Mouse (Mus musculus) left cerebral cortex, postnatal 14 days (tissue): ENCODE data around the gene Sirt4. TPM values are rescaled to one million over a fixed set of nuclear protein-coding genes. Genes with fewer than 3 reads are reported as not detected.
A peak's percentile ranks its signal among the peaks of the same experiment; 100 is the strongest.
"Not testable (repeated sequence)": the region's sequence is repeated elsewhere in the genome, so short reads cannot be mapped to it uniquely, and the experiment has no call there.

Experiments used
- DNase-seq, 2 experiments: peaks; one replicate each; pipeline ENCODE4 v3.0.0; 2021 to 2022; ENCODE audit warnings: low spot score in 2 of 2, mixed read lengths in 1 of 2
- intact Hi-C: fragments of 180-260 bp; cut with DNase I; formaldehyde crosslinking; loops from one replicate; pipeline ENCODE4 v1.15.1; 2025
- total RNA-seq, 2 experiments: library from RNA; stranded (reverse); gene quantifications; 2 replicates each; pipeline ENCODE4 v1.2.3; 2021

Gene Sirt4
- total RNA-seq, 2 experiments from 2014 or later = 27.4 to 27.7 TPM

DNA sequence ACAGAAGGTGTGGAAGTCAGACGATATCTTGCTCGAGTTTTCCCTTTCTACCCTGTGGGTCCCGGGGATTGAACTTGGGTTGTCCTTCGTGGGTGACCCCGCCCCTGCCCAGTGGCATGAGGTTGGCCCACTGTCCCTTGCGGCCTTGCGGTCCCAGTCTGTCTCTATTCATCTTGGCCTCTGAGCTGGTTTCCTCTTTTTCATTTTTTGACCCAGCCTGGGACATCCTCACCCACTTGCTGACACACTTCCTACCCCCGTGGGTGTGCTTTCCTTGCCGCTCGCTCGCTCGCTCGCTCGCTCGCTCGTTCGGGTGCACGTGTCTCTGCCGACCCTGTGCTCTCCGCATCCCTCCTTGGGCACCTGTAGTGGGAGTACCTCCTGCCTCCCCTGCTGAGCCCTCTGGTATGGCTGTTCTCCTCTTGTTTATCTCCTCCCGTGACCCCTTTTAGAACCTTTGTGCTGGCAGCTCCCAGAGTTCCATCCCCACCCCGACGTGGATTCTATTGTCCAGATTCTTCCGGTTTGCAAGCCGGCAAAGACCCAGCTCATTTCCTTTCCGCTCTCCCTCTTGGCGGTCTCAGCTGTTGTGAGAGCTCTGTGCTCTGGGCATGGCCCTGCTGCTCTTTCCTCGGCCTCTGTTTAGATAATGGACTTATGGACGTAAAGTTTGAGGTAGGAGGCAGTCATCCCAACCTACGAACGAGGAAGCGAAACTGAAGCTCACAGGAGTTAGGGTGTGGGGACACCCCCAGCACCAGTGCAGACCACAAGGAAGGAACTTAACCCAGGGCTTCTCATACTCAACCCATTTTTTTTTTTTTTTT lies 31.8 kb upstream of the Sirt4 start:
- intact Hi-C loops = no loop called here
- no peak for DNase-seq

GRCm38 (mm10) chr5:115514896-115515587 lies 30.5 kb upstream of the Sirt4 start:
- no peak for DNase-seq
- intact Hi-C loops = no loop called here

- no peak for DNase-seq
- intact Hi-C loops = no loop called here
Measured at GRCm38 (mm10) chr5:115514346-115514745, 29.8 kb upstream of the Sirt4 start.

GRCm38 (mm10) chr5:115513721-115514120 lies 29.2 kb upstream of the Sirt4 start:
- intact Hi-C loops = no loop called here

DNA sequence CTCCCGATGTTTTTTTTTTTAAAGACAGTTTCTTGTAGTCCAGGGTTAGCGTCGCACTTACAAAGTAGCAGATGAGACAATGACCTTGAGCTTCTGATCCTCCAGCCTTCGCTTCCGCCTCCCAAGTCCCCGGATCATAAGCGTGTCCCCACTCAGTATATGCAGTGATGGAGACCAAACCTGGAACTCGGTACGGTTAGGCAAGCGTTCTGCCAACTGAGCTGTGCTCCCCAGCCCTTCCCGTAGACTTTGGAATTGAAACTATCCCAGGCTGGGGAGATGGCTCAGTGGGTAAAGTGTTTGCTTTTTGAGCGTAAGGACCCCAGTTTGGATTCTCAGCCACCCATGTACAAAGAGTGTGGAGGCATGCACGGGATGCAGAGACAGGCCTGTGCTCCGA lies 28.7 kb upstream of the Sirt4 start:
- intact Hi-C loops = no loop called here
- DNase-seq = no peak

More at GRCm38 (mm10) chr5:115513721-115514120, 29.2 kb upstream of the Sirt4 start:
- DNase-seq = no peak

DNA sequence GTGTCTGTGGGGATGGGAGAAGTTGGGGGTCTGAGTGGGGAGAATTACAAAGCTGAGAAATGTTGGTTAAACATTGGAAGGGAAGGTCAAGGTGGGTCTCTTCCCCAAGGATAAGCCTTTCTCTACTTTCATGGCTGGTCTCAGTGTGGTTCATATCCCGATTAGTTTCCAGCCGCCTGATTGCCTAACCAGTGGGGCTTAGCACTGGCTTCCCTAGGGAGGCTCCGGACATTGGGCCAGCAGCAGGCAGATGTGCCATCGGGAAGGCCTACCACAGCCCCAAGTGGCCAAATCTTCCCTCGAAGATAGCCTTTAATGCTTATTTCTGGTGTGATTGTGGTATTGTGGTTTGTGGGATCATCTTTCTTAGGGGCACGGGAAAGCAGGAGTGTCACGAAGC lies 27.9 kb upstream of the Sirt4 start:
- no peak for DNase-seq
- intact Hi-C loops = no loop called here

GRCm38 (mm10) chr5:115509790-115510689 lies 25.5 kb upstream of the Sirt4 start:
- DNase-seq = no peak
- intact Hi-C loops = no loop called here

DNA sequence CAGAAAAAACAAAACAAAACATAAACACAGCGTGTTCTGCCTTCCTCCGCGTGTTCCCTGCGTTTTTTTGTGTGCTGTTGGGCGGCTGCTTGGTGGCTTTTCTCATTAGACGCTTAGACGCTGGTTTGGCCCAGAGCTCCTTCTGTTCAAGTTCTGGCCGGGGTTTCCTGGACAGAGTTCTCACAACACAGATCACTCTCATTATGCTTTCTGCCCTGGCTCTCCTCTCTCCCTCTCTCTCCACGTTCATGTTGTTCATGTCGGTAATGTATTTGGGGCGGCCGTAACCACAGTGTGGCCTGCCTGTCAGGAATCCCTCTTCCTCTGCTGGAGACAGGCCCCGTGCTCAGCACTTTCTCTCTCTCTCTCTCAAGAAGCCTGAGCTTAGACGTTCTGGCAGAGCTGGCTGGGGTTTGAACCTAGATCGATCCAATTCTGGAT lies 24.8 kb upstream of the Sirt4 start:
- DNase-seq = no peak
- intact Hi-C loops = no loop called here

GRCm38 (mm10) chr5:115508859-115509147 lies 24.3 kb upstream of the Sirt4 start:
- intact Hi-C loops = no loop called here
- DNase-seq = no peak

- intact Hi-C loops = loop anchor here (2.0 kb wide), 1 partner anchor 51 kb away; the partner anchor contains the start of gene Rplp0
- DNase-seq = no peak
Measured at GRCm38 (mm10) chr5:115507981-115508858, 23.7 kb upstream of the Sirt4 start.

GRCm38 (mm10) chr5:115507267-115507980 lies 22.9 kb upstream of the Sirt4 start:
- no peak for DNase-seq
- intact Hi-C loops = loop anchor here (2.0 kb wide), 1 partner anchor 51 kb away; the partner anchor contains the start of gene Rplp0

DNA sequence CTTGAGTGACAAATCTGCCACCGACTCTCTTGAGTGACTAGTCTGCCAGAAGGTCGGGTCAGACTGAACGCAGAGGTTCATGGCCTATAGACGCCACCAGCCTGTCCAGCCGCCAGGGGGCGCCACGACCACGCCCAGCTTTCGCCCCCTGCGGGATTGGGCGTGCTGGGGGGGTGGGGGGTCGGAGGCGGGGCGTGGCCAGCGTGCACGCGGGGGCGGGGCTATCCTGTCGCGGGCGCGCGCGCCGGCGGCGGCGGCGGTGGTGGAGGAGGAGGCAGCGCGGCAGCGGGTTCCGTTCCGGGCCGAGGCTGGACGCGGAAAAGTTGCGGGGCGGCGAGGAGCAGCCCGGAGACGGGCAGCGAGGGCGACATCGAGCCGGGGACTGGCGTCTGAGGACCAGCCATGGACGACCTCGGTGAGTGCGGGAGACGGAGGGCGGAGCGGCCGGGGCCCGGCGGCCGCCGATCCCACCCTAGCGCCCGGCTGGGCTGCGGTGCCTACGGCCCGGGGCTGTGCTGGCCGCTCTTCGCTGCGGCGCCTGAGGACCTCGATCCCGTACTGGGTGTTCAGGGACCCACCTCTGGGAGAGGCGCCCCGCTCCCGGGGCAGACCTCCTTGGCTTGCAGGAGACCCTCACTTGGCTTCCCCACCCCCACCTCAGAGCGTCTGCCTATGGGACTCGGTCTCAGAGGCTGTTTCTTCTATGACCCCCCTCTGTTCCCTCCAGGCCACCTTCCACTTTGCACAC lies 22.1 kb upstream of the Sirt4 start, which contains the start of gene Pxn:
Gene Pxn (plus strand): TSS at position 223 of the 748 bp plus-strand sequence.
- DNase-seq = peak; percentile 83 to 90
- intact Hi-C loops = loop anchor here (1.0 to 2.0 kb wide), 2 partner anchors 32 to 52 kb away; partner anchors contain the start of gene Rplp0

GRCm38 (mm10) chr5:115505617-115506016 lies 21.1 kb upstream of the Sirt4 start:
- DNase-seq = not testable (repeated sequence)
- intact Hi-C loops = loop anchor here (1.0 to 2.0 kb wide), 2 partner anchors 33 to 53 kb away; partner anchors contain the start of gene Rplp0

DNA sequence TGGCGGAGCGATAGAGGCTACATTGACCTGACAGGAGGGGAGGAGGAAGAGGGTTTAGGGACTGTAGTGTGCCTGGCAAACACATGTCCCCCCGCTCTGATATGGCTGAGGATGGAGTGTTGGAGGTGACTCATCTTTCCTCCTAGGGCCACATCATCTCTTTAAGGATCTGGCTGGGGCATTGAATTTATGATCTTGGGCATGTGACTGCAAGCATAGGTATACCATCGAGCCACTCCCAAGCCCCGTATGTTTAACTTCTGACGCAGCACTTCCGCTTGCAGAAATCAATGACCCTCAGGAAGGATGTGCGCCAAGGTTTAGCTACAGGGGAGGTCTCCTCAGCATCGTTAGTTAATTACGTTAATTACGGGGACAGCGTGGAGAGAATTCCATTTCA lies 18.5 kb upstream of the Sirt4 start:
- no peak for DNase-seq
- intact Hi-C loops = no loop called here

- no peak for DNase-seq
- intact Hi-C loops = no loop called here
Measured at GRCm38 (mm10) chr5:115500383-115500935, 15.9 kb upstream of the Sirt4 start.

DNA sequence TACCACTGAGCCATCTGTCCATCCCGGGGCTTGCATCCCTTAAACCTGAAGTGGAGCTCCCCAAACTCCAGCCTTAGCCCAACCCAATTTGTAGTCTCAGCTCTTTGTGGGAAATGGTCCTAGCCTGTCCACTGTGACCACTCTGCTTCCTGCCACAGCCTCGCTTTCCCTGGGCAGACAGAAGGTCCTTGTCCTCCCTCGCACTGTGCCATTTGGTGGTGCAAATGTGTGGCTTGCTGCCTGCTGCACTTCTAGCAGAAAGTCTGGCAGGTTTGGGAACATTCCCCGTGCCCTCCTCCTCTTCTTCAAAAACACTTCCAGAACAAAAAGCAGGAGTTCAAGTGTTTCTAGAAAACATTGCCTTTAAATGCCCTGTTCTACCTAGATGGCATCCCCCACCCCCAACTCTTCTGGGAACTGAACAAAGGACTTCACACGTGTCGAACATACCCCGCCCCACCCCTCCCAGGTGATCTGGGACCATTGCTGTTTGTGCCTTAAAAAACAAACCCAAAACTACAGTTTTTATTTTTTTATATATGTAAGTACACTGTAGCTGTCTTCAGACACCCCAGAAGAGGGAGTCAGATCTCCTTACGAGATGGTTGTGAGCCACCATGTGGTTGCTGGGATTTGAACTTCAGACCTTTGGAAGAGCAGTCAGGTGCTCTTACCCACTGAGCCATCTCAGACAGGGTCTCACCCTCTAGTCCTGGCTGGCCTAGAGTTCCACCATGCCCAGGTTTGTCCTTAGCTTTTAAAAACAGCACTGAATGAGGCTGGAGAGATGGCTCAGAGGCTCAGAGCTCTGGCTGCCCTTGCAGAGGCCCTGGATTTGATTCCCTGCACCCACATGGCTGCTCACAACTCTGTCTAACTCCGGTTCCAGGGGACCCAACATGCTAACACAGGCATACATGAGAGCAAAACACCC lies 14.0 kb upstream of the Sirt4 start:
- intact Hi-C loops = no loop called here
- DNase-seq = no peak
